8 mouse cellular contexts compared by ENCODE assay signal in genomic region chrX:140456751-140457491, GRCm38 (mm10). TPM values are rescaled to one million over a fixed set of nuclear protein-coding genes. Genes with fewer than 3 reads are reported as not detected.
A peak's percentile ranks its signal among the peaks of the same experiment; 100 is the strongest.
DNase-seq lines count a peak whose midpoint lies in the region; ATAC-seq and TF ChIP-seq lines count a peak whose summit lies in the region.

No protein-coding gene starts in this region.

- peaks cover 48% of the 10 kb centered on the region for H3K79me2 ChIP-seq in MEL (ENCODE audit: control insufficient read depth, insufficient read depth, low read length, poor library complexity)

- TF ChIP-seq CTCF in MEL (IDR thresholded peaks at IDR 0.05 in 2 of 3, conservative IDR thresholded peaks at IDR 0.05 in 1 of 3; ENCODE audit: control insufficient read depth in 1 of 3, insufficient read depth in 1 of 3, low read depth in 2 of 3, low read length in 3 of 3, poor library complexity in 1 of 3, severe bottlenecking in 1 of 3), result no peak

- peaks cover 2 to 14% of the 10 kb centered on the region in 2 experiments; a peak in 3 of 4 replicates for H3K36me3 ChIP-seq in MEL (ENCODE audit: control insufficient read depth in 1 of 2, insufficient read depth in 2 of 2, low read length in 2 of 2)
- H3K36me3 ChIP-seq in embryonic facial prominence, embryonic 12.5 days, result no peaks in the 10 kb centered on the region
- H3K36me3 ChIP-seq in hindbrain, embryonic 10.5 days, result no peaks in the 10 kb centered on the region
- no peaks in the 10 kb centered on the region for H3K36me3 ChIP-seq in liver, embryonic 11.5 days (ENCODE audit: control insufficient read depth, insufficient read depth, low read length)
- H3K36me3 ChIP-seq in neural tube, embryonic 12.5 days, result no peaks in the 10 kb centered on the region

- H3K9ac ChIP-seq in MEL (ENCODE audit: control insufficient read depth, low read depth, low read length, poor library complexity, severe bottlenecking), result peak overlapping the region; percentile 91
- peak overlapping the region; percentile 45 for H3K9ac ChIP-seq in embryonic facial prominence, embryonic 12.5 days
- peak overlapping the region; percentile 74 for H3K9ac ChIP-seq in liver, embryonic 11.5 days (ENCODE audit: low read depth, low read length)
- H3K9ac ChIP-seq in neural tube, embryonic 12.5 days, result peak overlapping the region; percentile 56

- no peaks in the 10 kb centered on the region; a peak in 1 of 4 replicates for H3K27me3 ChIP-seq in MEL (ENCODE audit: control insufficient read depth in 1 of 2, insufficient read depth in 2 of 2, low read length in 2 of 2)
- peaks cover 4% of the 10 kb centered on the region; the same call in 1 of the 2 replicates for H3K27me3 ChIP-seq in embryonic facial prominence, embryonic 12.5 days
- H3K27me3 ChIP-seq in hindbrain, embryonic 10.5 days (ENCODE audit: insufficient read depth, poor library complexity, severe bottlenecking), result peaks cover 30% of the 10 kb centered on the region
- H3K27me3 ChIP-seq in liver, embryonic 11.5 days (replicated peaks; ENCODE audit: control insufficient read depth, insufficient read depth, low read length), result peaks cover 3% of the 10 kb centered on the region; the same call in 1 of the 2 replicates
- no peaks in the 10 kb centered on the region; the same call in 1 of the 2 replicates for H3K27me3 ChIP-seq in neural tube, embryonic 12.5 days (replicated peaks)

- no peak for TF ChIP-seq EP300 in MEL (IDR thresholded peaks at IDR 0.05; ENCODE audit: low read depth in 1 of 2, low read length in 2 of 2)

- TF ChIP-seq RAD21 in MEL (IDR thresholded peaks at IDR 0.05; ENCODE audit: low read depth, low read length), result no peak

- H3K4me1 ChIP-seq in MEL (ENCODE audit: control insufficient read depth in 1 of 2, insufficient read depth in 2 of 2, low read length in 2 of 2), result peaks cover 3 to 5% of the 10 kb centered on the region in 2 experiments; a peak in 2 of 4 replicates
- H3K4me1 ChIP-seq in embryonic facial prominence, embryonic 12.5 days, result no peaks in the 10 kb centered on the region
- H3K4me1 ChIP-seq in hindbrain, embryonic 10.5 days (replicated peaks), result no peaks in the 10 kb centered on the region; the same call in 1 of the 2 replicates
- no peaks in the 10 kb centered on the region for H3K4me1 ChIP-seq in liver, embryonic 11.5 days (replicated peaks; ENCODE audit: control insufficient read depth, insufficient read depth, low read length)
- H3K4me1 ChIP-seq in neural tube, embryonic 12.5 days, result no peaks in the 10 kb centered on the region

- peak overlapping the region; percentile 50 for H3K4me2 ChIP-seq in embryonic facial prominence, embryonic 12.5 days (replicated peaks)
- peak overlapping the region; percentile 61 for H3K4me2 ChIP-seq in liver, embryonic 11.5 days
- H3K4me2 ChIP-seq in neural tube, embryonic 12.5 days (replicated peaks), result peak overlapping the region; percentile 60

- DNase-seq in layer of hippocampus, adult 11-12 months (ENCODE audit: low spot score), result peak; percentile 7
- DNase-seq in layer of hippocampus, adult 8-10 months (ENCODE audit: low spot score in 2 of 2), result no peak
- DNase-seq in MEL (ENCODE audit: low read depth, low spot score), result peak; percentile 76
- DNase-seq in hindbrain, embryonic 10.5 days (ENCODE audit: low spot score), result peak; percentile 33
- peak; percentile 47 for DNase-seq in liver, embryonic 11.5 days (ENCODE audit: low spot score)
- no peak for DNase-seq in natural killer cell, adult 2 months (ENCODE audit: low spot score in 2 of 2)

- peak overlapping the region; percentile 64 for H3K27ac ChIP-seq in MEL (ENCODE audit: control insufficient read depth, low read depth, low read length)
- H3K27ac ChIP-seq in embryonic facial prominence, embryonic 12.5 days, result no peak overlapping the region
- peak overlapping the region; percentile 81 for H3K27ac ChIP-seq in hindbrain, embryonic 10.5 days
- no peak overlapping the region for H3K27ac ChIP-seq in liver, embryonic 11.5 days (ENCODE audit: low read depth, low read length)
- no peak overlapping the region for H3K27ac ChIP-seq in neural tube, embryonic 12.5 days

- no peaks in the 10 kb centered on the region for H3K9me3 ChIP-seq in MEL (replicated peaks; ENCODE audit: insufficient read depth, low read length)
- H3K9me3 ChIP-seq in embryonic facial prominence, embryonic 12.5 days, result no peaks in the 10 kb centered on the region
- H3K9me3 ChIP-seq in hindbrain, embryonic 10.5 days, result no peaks in the 10 kb centered on the region
- no peaks in the 10 kb centered on the region for H3K9me3 ChIP-seq in liver, embryonic 11.5 days (ENCODE audit: control insufficient read depth, low read length)
- H3K9me3 ChIP-seq in neural tube, embryonic 12.5 days, result no peaks in the 10 kb centered on the region

- WGBS in embryonic facial prominence, embryonic 12.5 days, result 14% methylated on average over 39 of the region's 39 CpGs
- 21% methylated on average over 39 of the region's 39 CpGs for WGBS in hindbrain, embryonic 10.5 days
- 16% methylated on average over 39 of the region's 39 CpGs for WGBS in liver, embryonic 11.5 days
- WGBS in neural tube, embryonic 12.5 days, result 21% methylated on average over 39 of the region's 39 CpGs

- peak; percentile 79 for ATAC-seq in embryonic facial prominence, embryonic 12.5 days (ENCODE audit: insufficient number of reproducible peaks, insufficient read depth, low FRiP score, low TSS enrichment)
- peak; percentile 30 for ATAC-seq in liver, embryonic 11.5 days (replicated peaks; ENCODE audit: low FRiP score)
- ATAC-seq in neural tube, embryonic 12.5 days (ENCODE audit: low FRiP score, low read depth), result peak; percentile 75

- TF ChIP-seq POLR2A in MEL (IDR thresholded peaks at IDR 0.05; ENCODE audit: control insufficient read depth in 1 of 2, insufficient read depth in 1 of 2, low read depth in 1 of 2, low read length in 2 of 2, poor library complexity in 1 of 2), result 0 out of 4 replicates have a peak, but pooled peaks of 1 of the 2 experiments have one; percentile 0

- peak overlapping the region; percentile 83 to 95 for H3K4me3 ChIP-seq in MEL (ENCODE audit: control insufficient read depth in 1 of 2, insufficient read depth in 1 of 2, low read depth in 2 of 2, low read length in 2 of 2)
- peak overlapping the region; percentile 54 for H3K4me3 ChIP-seq in embryonic facial prominence, embryonic 12.5 days
- H3K4me3 ChIP-seq in hindbrain, embryonic 10.5 days, result peak overlapping the region; percentile 61
- peak overlapping the region; percentile 62 for H3K4me3 ChIP-seq in liver, embryonic 11.5 days (ENCODE audit: low read depth, low read length)
- peak overlapping the region; percentile 53 for H3K4me3 ChIP-seq in neural tube, embryonic 12.5 days

TF ChIP-seq in MEL, 35 proteins besides CTCF, POLR2A, EP300 and RAD21 (continues in another document):
- 0 out of 2 replicates have a peak, but pooled peaks have one; percentile 6 for TF ChIP-seq CHD1 (IDR thresholded peaks at IDR 0.05; ENCODE audit: low read depth, low read length)
- TF ChIP-seq KAT2A (conservative IDR thresholded peaks at IDR 0.05; ENCODE audit: low read depth, low read length), result no peak
- no peak for TF ChIP-seq MEF2A (IDR thresholded peaks at IDR 0.05; ENCODE audit: extremely low read depth, insufficient replicate concordance, low read depth, low read length, poor library complexity, severe bottlenecking)
- no peak for TF ChIP-seq GATA1 (IDR thresholded peaks at IDR 0.05; ENCODE audit: low read depth, low read length)
- no peak for TF ChIP-seq MYB (IDR thresholded peaks at IDR 0.05; ENCODE audit: low read depth, low read length)
- TF ChIP-seq USF2 (IDR thresholded peaks at IDR 0.05; ENCODE audit: borderline replicate concordance in 1 of 2, insufficient read depth in 1 of 2, low read depth in 1 of 2, low read length in 2 of 2), result no peak
- peak; percentile 61 for TF ChIP-seq MAX (IDR thresholded peaks at IDR 0.05; ENCODE audit: low read length)
- TF ChIP-seq MAFK (IDR thresholded peaks at IDR 0.05; ENCODE audit: borderline replicate concordance, low read depth, low read length), result no peak
- no peak for TF ChIP-seq POLR2AphosphoS5 (IDR thresholded peaks at IDR 0.05; ENCODE audit: borderline replicate concordance, low read depth, low read length)
- TF ChIP-seq HCFC1 (IDR thresholded peaks at IDR 0.05; ENCODE audit: low read depth, low read length), result no peak; the same call in 1 of the 2 replicates
- no peak for TF ChIP-seq ZMIZ1 (IDR thresholded peaks at IDR 0.05; ENCODE audit: low read depth, low read length)
- TF ChIP-seq ETS1 (IDR thresholded peaks at IDR 0.05; ENCODE audit: low read depth, low read length), result no peak
- TF ChIP-seq UBTF (IDR thresholded peaks at IDR 0.05; ENCODE audit: borderline replicate concordance, insufficient read depth, low read depth, low read length), result no peak
- TF ChIP-seq NELFE (IDR thresholded peaks at IDR 0.05; ENCODE audit: low read depth, low read length), result no peak
- TF ChIP-seq TCF12 (IDR thresholded peaks at IDR 0.05; ENCODE audit: low read depth, low read length), result no peak
- no peak for TF ChIP-seq SMC3 (IDR thresholded peaks at IDR 0.05; ENCODE audit: low read depth, low read length)
- TF ChIP-seq ELF1 (IDR thresholded peaks at IDR 0.05; ENCODE audit: low read depth, low read length), result no peak
- TF ChIP-seq NRF1 (IDR thresholded peaks at IDR 0.05; ENCODE audit: insufficient read depth, low read depth, low read length, poor library complexity, severe bottlenecking), result no peak
- TF ChIP-seq SIN3A (IDR thresholded peaks at IDR 0.05; ENCODE audit: low read length), result 0 out of 2 replicates have a peak, but pooled peaks have one; percentile 10
- TF ChIP-seq ZC3H11A (IDR thresholded peaks at IDR 0.05; ENCODE audit: low read depth, low read length), result no peak
- TF ChIP-seq POLR2AphosphoS2 (IDR thresholded peaks at IDR 0.05; ENCODE audit: low read length), result no peak
- no peak for TF ChIP-seq GABPA (IDR thresholded peaks at IDR 0.05; ENCODE audit: low read depth, low read length)
- TF ChIP-seq USF1 (IDR thresholded peaks at IDR 0.05; ENCODE audit: low read depth, low read length), result peak; percentile 50; the same call in 1 of the 2 replicates
- TF ChIP-seq MYC (IDR thresholded peaks at IDR 0.05; ENCODE audit: low read depth, low read length), result peak; percentile 82; the same call in 1 of the 2 replicates

RNA-seq across cellular contexts. Expression of gene Prps1, which starts 0.5 kb away (rescaled TPM):
- 10 to 100 TPM; 67.9 to 77.7 (median 73.4) TPM for total RNA-seq in layer of hippocampus, adult 8-10 months (2022)
- total RNA-seq in MEL (2012; rRNA removed), result 110 and 113 TPM in 2 replicates
- polyA plus RNA-seq in MEL (2012; ENCODE audit: insufficient read depth in 1 of 2, insufficient read length in 2 of 2, low read depth in 1 of 2, low replicate concordance in 2 of 2, missing spikeins in 1 of 2), result 100 to 1,000 TPM in 1 of 2 experiments, not detected in 1; 172 TPM
- polyA plus RNA-seq in embryonic facial prominence, embryonic 12.5 days (2016; fragmentation: Nextera tagmentation; extraction: Ambion mirVana), result 58.1 and 60.7 TPM in 2 replicates
- polyA plus RNA-seq in hindbrain, embryonic 10.5 days (2016; fragmentation: Nextera tagmentation; extraction: Ambion mirVana), result 82.8 and 83.3 TPM in 2 replicates
- 78.3 and 87.7 TPM in 2 replicates for polyA plus RNA-seq in liver, embryonic 11.5 days (2014; fragmentation: Nextera tagmentation; extraction: Ambion mirVana)
- polyA plus RNA-seq in neural tube, embryonic 12.5 days (2016; fragmentation: Nextera tagmentation; extraction: Ambion mirVana), result 66.0 and 69.5 TPM in 2 replicates

Comparison
In these comparisons a context has a peak if more than half of its experiments do, and no peak if none do; other contexts are left out.
1. DNase-seq: peak in layer of hippocampus, adult 11-12 months (single experiment), MEL (single experiment), hindbrain, embryonic 10.5 days (single experiment) and liver, embryonic 11.5 days (single experiment); none in layer of hippocampus, adult 8-10 months (0 of 2) and natural killer cell, adult 2 months (0 of 2).
2. H3K27ac ChIP-seq: peak in MEL (single experiment) and hindbrain, embryonic 10.5 days (single experiment); none in embryonic facial prominence, embryonic 12.5 days (single experiment), liver, embryonic 11.5 days (single experiment) and neural tube, embryonic 12.5 days (single experiment).
3. Peak in every context shown above with its lines, with median percentiles within 50 percentile points of each other: H3K4me3 ChIP-seq, H3K9ac ChIP-seq, ATAC-seq and H3K4me2 ChIP-seq.